Mouse (Mus musculus) CD4-positive helper T cell, adult 2 months (primary cell): ENCODE results near the gene Wdr6.

Experiments used
- DNase-seq: peaks from one replicate; pipeline ENCODE4 v3.0.0-alpha.2; 2012; ENCODE audit warnings: low read depth, missing footprints, low spot score

Wdr6 gene

DNA sequence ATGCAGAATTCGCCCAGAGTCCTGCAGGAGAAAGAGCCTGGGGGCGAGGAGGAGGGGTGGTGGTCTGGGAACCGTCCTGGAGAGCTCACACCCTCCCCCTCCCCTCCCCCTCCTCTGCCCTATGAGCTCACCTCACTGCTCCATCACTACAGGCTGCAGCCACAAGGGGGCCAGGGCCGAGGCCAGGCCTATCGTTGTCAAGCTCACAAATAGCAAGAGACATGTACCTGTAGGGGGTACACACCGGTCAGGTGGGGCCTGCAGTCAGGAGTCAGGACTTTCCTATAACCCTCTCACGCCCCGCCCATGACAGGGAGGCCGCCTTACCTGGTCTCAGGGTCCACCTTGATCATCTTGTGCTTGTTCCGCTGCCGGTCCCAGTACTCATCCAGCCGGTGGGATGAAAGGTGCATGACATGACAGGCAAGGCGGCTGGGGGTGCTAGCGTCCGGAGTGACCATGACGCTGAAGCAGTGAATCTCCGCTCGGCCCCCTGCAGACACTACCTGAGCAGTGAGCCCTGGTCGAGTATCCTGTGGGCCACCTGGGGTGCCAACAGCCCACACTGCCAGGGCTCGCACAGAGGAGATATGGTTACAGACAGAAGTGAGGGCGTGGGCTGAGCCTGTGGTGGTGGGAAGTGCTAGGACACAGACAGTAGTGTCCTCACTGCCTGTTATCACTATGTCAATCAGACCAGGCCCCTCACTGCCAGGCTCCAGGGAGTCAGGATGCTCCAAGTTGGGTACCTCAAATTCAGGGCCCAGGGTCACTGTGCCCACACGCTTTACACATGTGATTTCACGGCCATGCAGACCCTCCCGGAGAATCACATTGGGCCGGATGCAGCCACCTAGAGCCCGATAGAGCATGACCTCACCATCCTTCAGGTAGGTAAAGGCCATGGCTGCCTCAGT, 4.5 kb downstream of the Wdr6 start:
- DNase-seq, result peak; percentile 78

DNA sequence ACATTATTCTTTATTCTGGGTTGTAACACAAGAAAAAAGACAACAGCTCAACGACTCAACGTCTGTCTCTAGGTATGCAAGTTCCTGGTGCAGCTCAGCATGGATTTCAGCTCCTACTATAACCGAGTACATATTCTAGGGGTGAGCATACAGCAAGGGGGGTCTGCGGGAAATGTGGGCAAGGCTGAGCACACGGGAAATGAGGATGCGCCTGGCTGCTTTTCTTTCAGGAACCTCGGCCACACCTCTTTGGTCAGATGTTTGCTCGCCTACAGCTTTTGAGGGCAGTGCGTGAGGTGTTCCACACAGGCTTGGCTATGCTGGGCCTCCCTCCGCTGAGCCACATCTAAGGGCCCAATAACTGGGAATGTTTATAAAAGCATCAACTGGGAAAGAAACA, 6.2 kb downstream of the Wdr6 start:
- no peak for DNase-seq

DNA sequence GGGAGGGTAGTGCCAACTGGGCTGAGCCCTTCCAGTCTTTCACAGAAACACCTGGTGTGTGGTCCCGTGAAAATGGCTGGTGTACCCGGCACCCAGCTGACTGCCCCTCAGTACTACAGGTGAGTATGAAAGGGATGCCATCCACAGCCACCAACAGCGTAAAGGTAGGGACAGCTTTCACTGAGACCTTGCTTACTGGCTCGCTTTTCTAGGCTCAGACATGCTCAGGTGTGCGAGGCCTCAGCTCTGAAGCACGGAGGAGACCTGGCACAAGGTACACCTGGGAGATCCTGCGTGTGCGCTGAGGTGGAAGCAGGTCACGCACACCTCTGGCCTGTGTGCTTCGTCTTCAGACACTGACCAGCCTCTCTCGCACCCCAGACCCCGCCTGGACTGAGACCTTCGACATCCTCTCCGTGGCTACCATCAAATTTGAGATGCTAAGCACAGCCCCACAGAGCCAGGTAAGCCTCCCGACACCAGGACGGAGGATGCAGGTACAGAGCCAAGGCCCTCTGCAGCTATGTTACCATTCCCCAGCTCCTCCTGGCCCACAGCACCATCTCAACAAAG, 7.1 kb downstream of the Wdr6 start:
- no peak for DNase-seq

DNA sequence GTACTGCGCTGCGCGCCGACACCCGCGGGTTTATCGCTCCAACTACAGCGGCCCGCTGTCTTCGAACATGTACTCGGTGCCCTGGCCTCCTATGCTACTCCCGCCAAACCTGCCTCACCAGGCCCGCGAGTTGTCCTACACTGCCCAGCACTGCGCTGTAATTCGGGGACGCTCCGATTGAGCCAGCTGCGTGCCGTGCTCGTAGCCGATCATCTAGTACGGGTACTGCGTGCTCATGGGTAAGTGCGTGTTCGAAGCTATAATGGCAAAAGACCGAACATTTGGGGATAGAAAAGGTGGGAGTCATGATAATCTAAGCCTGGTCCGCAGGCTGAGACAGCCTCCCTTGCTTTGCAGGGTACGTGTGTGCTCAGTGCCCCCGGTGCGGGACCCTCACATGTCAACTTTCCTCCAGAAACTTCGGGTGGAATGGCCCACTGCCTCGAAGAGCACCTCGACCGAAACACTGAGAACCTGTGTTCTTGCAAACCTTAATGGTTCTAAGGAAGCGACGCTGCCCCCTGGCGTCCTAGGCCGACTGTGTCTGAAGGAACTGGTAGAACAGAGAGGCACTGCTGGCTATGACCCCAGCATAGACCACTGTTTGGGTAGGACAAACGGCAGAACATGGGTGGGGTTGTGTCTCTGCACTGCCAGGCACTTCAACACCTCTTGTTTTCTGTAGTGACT, 8.2 kb downstream of the Wdr6 start:
- peak; percentile 87 for DNase-seq

DNA sequence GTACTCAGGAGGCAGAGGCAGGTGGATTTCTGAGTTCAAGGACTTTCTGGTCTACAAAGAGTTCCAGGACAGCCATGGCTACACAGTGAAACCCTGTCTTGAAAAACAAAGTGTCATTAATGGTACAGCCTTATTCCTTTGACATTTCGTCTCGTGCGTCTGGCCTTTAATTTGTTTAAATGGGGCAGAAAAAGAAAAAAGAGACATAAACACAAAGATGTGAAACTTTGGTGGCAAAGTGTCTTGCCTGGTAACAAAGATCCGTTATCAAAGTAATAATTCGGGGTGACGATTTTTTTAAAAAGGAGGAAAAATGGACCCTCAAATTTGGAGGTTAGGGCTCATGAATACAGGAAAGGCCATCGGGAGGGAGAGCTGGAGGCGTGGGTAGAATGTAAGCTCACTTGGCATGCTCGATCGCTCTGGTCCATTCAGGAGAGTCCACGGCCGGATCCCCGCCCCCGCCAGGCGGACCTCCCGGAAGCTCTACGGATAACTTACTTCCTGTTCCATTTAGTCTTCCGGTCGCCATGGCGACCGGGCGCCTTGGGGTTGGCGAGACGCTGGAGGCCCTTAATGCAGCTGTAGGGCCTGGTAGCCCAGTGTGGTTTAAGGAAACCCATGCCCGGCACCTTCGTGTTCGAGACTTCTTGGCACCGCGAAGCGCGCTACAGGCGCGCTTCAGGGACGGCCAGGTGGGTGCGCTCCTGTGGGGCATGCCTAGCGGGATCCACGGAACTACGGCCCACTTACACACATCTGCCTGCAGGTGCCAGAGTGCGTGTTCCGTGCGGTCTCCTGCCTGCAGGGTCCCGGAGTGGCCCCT, 8.9 kb downstream of the Wdr6 start, which contains the start of gene Dalrd3:
Gene Dalrd3, plus strand, starts transcription at position 506 of the 826 bp plus-strand sequence.
- DNase-seq, result peak; percentile 93

DNA sequence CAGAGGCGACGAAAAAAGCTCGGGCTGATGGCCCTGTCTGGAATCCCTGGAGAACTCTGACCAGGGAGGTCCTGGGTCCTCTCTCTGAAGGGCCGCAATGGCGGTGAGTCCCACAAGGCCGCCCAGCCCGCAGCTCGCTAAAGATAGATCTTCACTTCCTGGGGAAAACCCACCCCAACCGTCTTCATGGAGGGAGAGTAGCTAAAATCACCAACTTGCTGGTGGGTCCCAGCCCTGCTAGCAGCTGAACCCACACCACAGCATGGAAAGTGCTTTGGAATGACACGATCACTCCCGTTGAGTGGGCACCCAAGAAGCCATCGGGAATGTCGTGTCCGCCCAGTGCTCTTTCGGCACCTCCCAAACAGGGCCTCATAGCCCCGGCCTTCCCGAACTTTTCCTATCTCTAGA, 10.0 kb downstream of the Wdr6 start:
- DNase-seq, result peak; percentile 39

DNA sequence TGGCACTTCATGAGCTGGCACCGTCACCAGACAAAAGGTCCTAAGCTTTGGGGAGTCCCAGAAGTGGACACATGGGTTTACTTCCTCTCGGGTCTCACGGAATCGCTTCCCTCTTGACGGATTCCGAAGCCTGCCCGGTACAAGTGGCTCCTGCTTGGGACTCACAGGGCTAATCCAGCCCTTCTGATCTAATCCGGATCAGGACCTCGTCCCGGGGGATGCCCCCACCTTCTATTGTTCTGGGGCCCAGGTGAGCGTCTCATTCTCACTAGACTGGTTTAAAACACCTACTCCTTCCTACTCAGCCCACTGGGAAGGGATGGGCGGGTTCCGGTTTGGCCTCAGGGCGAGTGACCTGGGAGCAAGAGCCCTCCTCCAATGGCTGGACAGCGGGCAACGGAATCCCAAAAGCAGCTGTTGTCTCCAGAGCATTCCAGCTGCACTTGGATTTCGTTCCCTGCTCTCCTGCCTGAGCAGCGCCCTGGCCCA, 10.6 kb downstream of the Wdr6 start:
- DNase-seq, result peak; percentile 34

DNA sequence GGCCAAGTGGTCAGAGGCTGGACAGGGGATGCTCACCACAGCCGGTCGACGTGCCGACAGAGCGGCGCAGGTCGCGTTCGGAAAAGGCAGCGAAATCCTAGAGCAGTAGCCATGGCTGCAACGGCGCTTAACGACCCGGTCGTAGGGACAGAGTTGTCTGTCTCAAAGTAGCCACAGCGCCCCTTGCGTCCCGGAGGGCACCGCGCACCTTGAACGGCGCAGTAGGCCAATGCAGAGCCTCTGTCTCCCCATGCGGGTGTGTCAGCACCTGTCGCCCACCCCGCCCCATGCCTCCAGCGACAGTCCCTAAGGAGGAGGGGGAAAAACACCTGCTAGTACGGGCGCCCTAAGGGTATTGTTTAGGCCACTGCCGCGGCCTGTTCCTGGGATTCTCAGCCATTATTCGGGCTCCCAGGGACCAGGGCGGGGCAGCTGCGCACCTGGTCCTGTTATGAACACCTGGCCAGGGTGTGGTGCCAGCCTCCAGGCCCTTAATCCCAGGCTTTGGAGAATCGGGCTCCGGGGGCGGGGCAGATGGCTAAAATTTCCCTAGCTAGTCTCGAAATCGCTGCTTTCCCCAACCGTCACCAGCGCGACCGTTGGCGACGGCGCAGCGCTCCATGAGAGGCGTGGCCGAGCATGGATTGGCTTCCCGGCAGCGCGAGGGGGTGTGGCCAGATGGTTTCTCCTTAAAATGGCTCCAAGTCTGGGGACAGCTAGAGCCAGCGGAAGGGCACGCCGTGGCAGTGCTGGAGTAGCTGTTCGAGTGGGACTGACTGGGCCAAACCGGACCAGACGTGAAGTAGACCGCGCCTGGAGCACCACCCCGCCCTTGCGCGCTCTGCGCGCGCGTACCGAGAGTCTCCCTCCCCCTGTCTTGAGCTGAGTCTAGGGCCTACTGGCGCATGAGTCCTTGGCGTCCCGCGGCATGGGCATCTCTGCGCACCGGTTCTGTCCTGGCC, 11.4 kb downstream of the Wdr6 start, which contains the start of gene Ndufaf3:
Gene Ndufaf3, minus strand, starts transcription at position 620 of the 962 bp plus-strand sequence.
- DNase-seq, result peak; percentile 95

DNA sequence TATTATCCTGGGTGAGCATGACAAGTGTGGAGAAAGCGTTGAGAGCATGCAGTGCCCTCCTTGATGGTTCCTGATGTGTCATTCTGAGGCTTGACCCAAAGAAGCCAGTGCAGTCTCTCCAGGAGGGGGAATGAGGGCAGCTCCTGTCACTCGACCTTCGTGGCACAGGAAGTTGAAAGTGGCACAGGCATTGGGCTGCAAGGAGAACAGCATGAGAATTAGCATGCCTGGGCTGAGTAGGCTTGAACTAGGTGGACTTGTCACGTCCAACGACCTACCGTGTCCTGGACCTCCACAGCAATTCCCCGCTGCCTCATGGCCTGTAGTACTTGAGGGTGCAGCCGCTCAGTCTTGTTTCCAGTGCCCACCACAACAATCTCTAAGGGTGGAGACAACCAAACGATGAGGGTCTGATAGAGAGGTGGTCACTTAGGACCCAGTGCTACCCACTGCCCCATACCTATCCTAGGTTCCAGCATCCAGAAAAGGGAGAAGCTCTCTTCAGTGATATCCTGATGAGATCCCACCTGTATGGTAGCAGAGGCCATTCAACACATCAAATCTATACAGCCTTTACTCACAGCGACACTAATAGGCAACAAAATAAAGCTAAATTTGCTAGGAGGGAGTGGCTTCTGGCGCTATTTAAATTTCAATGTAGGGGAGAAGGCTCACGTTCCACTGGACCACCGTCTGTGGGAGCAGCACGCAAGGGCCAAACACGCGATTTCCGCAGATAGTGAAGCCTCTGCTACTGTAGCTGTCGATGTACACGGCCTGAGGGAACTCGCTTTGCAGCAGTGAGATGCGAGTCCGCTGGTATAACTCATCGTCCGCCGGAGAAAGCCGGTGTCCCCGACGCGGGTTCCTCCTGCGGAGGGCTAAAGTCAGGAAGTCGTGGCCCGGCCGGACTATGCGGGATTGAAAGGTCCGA, 12.4 kb downstream of the Wdr6 start:
- no peak for DNase-seq

DNA sequence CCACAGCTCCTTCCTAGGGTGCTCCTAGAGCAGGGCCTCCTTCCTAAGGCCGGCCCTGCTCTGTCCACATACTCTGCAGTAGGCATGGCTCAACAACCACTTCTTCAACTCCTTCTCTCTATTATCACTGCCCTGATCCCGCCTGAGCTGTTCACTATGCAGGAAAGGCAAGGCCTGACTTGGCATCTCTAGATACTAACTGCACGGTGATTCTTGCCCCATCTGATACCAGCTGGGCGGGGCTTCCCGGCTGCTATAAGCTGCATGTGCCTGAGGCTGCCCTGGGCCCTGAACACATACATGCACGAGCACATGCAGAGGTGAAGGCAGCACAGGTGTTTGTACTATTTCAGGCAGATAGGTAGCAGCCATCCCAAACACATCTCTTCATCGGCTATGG, 14.4 kb downstream of the Wdr6 start:
- DNase-seq, result no peak

DNA sequence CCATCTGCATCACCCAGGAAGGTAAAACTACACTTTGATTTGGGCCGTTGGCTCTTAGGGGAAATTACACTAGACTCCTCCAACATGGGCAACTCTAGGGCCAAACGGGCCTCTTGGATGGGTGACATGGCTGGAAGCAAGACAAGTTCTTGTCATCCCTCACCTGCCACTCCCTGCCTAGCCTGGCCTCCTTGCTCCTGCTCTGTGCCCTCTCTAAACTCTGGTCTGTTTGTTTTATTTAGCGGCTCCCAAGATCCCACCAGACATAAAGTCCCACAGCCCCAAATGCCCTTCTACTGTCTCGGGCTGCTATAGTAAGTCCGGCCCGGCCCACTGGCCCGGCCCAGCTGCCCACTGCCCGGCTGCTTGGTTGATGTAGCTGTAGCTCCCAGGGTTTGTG, 14.9 kb downstream of the Wdr6 start:
- DNase-seq, result no peak

DNA sequence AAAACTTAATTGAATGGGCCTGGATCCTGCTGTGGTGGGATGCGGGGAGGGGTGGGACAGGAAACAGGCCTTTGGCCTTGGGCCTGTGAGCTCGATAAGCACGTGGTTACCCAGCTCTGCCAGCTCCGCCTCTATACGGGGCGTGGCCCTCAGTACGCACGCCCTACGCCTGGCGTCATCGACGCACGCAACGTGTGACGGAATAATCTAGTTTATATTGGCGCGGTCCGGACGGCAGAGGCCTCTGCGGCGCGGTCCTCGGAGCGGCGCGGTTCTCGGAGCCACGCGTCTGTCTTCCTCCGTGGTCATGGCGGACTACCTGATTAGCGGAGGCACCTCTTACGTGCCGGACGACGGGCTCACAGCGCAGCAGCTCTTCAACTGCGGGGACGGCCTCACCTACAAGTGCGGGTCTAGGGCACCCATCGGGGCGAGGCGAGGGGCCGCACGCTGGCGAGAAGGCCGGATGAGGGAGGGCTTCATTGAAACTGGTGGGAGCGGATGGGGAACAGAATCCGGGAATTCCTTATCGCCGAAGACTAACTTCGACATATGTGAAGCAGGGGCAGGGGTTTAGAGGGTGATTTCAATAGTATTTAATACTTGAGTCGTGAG, 18.2 kb downstream of the Wdr6 start, which contains the start of gene Impdh2:
Gene Impdh2, plus strand, starts transcription at position 60 of the 615 bp plus-strand sequence.
- DNase-seq, result peak; percentile 99

DNA sequence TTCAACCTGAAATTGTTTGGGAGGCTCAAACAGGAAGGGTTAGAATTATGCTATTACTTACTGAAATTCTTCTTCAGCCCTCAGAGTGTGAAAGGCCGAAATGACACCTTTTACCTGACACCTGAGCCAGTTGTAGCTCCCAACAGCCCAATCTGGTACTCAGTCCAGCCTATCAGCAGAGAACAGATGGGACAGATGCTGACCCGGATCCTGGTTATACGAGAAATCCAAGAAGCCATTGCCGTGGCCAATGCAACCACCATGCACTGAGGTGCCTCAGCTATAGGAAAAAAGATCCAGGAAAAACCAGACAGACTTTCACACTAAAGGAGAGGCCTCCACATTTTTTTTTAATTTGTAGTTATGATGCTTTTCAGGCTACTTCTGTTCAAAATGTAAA, 19.4 kb downstream of the Wdr6 start:
- no peak for DNase-seq

DNA sequence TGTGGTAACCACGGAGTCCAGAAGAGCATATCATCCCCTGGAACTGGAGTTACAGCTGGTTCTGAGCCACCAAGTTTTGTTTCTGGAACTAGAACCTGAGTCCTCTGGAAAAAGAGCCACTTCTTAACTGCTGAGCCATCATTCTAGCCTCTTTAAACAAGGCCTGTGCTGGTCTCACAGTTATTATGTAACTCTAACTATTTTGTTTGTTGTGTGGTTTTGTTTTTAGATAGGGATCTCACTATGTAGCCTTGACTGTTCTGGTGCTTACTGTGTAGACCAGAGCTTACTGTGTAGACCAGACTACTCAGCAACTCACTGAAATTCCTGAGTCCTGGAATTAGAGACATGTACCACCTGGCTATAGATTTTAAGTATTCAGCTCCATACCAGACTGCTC, 31.7 kb downstream of the Wdr6 start:
- no peak for DNase-seq

DNA sequence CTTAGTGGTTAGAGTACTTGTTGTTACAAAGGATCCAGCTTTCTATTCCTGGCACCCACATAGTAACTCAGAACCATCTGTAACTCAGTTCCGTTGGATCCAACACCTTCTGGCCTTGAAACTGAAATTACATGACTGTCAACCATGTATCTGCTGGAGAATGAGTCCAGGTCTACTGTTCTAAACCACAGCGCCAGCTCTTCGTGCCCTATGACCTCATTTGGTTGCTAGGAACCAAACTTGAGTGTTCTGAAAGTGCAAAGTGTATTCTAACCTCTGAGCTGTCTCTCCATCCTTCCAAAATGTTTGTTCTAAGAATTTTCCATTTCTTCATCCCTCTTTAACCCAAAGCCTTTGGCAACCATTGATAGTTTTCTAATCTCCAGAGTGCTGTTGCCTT, 32.6 kb downstream of the Wdr6 start:
- no peak for DNase-seq

DNA sequence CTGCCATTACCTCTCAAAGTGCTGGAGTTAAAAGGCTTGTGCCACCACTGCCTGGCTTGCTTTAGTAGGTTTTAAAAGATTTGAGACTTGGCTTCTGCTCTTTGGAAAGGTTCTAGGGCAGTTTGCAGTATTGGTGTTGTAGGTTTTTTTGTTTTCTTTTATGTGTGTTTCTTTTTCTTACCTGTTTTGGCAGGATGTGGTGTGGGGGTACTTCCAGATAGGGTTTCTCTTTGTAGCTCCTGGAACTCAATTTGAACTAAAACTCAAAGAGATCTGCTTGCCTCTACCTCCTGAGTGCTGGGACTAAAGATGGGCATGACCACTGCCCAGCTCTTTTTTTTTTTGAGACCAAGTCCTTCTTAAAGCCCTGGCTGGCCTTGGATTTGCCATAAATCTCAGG, 37.7 kb downstream of the Wdr6 start:
- DNase-seq, result peak; percentile 61

DNA sequence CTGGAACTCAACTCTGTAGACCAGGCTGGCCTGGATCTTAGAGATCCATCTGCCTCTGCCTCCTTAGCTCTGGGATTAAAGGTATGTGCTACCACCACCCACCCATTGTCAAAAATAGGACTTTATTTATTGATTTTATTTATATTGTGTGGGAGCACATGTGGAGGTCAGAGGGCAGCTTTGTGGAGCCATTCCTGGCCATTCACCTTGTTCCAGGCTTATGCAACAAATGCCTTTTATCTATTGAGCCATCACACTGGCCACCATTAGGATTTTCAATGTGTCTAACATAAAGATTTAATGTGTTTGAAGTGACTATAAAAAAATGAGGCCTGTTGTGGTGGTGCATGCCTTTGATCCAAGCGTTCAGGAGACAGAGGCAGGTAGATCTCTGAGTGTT, 47.0 kb downstream of the Wdr6 start:
- DNase-seq, result no peak

DNA sequence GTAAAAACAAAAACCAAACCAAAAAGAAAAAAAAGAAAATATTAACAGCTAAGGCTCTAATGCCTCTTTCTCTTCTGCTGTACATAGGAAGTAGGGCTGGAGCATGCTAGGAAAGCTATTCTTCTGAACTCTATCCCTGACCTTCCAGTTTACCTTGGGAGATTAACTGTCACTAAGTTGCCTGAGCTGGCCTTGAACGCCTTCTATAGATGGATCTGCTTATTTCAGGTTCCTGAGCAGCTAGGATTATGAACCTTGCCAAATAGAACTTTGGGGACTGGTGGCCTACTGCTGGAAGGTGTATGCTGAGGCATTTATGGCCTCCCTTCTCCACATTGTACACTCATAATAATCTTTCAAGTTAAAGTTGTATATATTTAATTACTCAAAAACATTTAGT, 47.6 kb downstream of the Wdr6 start:
- DNase-seq, result no peak

DNA sequence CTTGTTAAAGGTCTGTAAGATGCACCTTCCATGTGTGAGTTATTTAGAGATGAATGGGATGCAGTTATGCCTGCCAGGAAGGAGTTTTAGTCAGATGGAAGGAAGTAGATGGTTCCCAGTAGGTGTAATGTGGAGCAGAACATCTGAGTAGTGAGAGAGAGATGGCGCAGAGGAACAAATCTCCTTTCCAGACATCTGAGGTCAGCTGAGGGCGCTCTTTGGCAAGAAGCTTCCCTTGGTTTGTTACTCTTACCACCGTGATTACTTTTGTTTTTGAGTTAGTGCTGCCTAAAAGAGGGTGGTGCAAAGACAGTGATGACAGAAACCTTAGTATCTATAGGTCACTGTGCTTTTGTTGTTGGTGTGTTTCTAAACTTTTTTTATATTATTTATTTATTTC, 53.1 kb downstream of the Wdr6 start:
- no peak for DNase-seq
